Mouse (Mus musculus) testis, adult 2 months (tissue): Measurements from ENCODE around the gene Nudt6. TPM values are rescaled to one million over a fixed set of nuclear protein-coding genes. Genes with fewer than 3 reads are reported as not detected.

Experiments used
- H3K27ac ChIP-seq: fragments of 200-500 bp; 2 replicates; pipeline ENCODE4 v1.5.1; 2012; ENCODE audit warnings: low read depth, low read length; ENCODE audit not compliant: control insufficient read depth, insufficient read depth
- H3K27me3 ChIP-seq: fragments of 200-500 bp; 2 replicates; pipeline ENCODE4 v1.6.1; 2012; ENCODE audit warnings: mild to moderate bottlenecking, low read length, moderate library complexity; ENCODE audit not compliant: control insufficient read depth, insufficient read depth
- H3K36me3 ChIP-seq: fragments of 200-500 bp; 2 replicates; pipeline ENCODE4 v1.6.1; 2012; ENCODE audit warnings: mild to moderate bottlenecking, low read length; ENCODE audit not compliant: control insufficient read depth, insufficient read depth
- H3K4me1 ChIP-seq: fragments of 200-500 bp; 2 replicates; pipeline ENCODE4 v1.6.1; 2012; ENCODE audit warnings: low read length; ENCODE audit not compliant: control insufficient read depth, insufficient read depth
- H3K4me3 ChIP-seq: fragments of 200-500 bp; 2 replicates; pipeline ENCODE4 v1.5.1; 2012; ENCODE audit warnings: low read depth, mild to moderate bottlenecking, low read length, moderate library complexity, mixed read lengths; ENCODE audit not compliant: control insufficient read depth
- CTCF ChIP-seq: fragments of 200-500 bp; IDR thresholded peaks from 2 replicates; pipeline ENCODE4 v1.5.1; 2012; ENCODE audit warnings: low read depth, mild to moderate bottlenecking, inconsistent platforms, low read length, moderate library complexity; ENCODE audit not compliant: control insufficient read depth, insufficient read depth, insufficient replicate concordance
- POLR2A ChIP-seq: fragments of 200-500 bp; IDR thresholded peaks from 2 replicates; pipeline ENCODE4 v1.6.1; 2012; ENCODE audit warnings: low read depth, mild to moderate bottlenecking, inconsistent platforms, low read length, moderate library complexity; ENCODE audit not compliant: control insufficient read depth
- polyA plus RNA-seq: library from polyadenylated mRNA; depleted of rRNA; stranded (reverse); fragments of >200 nt; gene quantifications from 2 replicates; pipeline ENCODE4 v1.2.3, GENCODE M21; 2012

The Nudt6 gene
- polyA plus RNA-seq, 1 experiment = 5.1 TPM

DNA sequence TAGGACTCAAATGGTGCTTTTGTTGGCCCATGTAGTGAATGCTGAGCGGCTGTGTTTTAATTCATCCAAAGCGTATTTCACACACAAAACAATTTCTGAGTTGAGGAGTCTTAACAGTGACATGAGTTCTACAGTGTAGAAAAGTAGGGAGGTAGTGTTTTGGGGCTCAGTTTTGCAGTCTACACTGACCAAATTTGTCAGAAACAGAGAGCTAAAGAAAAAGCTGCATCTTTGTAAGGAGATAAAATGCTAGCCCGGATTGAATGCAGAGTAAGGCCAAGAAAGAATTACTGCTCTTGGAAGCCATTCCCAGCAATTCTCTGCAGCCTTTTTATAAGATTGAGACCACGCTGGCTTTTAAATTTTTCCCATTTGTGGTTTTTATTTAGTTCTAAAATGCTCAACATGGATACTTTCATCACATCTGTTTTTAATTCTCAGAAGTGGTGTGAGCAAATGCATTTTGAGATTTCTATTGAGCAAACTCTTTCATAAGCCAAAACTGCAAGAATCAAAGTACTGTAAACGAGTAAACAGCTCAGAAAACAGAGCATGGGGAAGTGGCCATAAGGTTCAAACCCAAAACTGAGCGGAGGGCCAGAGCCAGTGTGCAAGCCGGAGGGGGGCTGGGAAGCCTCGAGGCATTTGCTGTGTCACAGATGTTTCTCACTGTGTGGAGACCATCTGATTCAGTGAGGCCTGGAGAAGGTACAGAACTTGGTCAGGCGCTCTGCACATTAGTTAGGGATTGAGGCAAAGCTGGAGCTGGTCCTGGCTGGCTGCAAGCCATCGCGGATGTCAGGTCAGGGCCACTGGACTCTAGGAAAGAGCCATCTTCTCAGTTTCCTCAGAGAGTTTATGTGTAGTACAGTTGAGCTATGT lies 18.0 kb downstream of the Nudt6 start:
- H3K27ac ChIP-seq = no peak overlapping the region
- H3K4me1 ChIP-seq = no peaks in the 10 kb centered on the region
- H3K27me3 ChIP-seq = no peaks in the 10 kb centered on the region
- peaks cover 1% of the 10 kb centered on the region for H3K36me3 ChIP-seq
- TF ChIP-seq CTCF = no peak
- no peak for TF ChIP-seq POLR2A
- H3K4me3 ChIP-seq = no peak overlapping the region

DNA sequence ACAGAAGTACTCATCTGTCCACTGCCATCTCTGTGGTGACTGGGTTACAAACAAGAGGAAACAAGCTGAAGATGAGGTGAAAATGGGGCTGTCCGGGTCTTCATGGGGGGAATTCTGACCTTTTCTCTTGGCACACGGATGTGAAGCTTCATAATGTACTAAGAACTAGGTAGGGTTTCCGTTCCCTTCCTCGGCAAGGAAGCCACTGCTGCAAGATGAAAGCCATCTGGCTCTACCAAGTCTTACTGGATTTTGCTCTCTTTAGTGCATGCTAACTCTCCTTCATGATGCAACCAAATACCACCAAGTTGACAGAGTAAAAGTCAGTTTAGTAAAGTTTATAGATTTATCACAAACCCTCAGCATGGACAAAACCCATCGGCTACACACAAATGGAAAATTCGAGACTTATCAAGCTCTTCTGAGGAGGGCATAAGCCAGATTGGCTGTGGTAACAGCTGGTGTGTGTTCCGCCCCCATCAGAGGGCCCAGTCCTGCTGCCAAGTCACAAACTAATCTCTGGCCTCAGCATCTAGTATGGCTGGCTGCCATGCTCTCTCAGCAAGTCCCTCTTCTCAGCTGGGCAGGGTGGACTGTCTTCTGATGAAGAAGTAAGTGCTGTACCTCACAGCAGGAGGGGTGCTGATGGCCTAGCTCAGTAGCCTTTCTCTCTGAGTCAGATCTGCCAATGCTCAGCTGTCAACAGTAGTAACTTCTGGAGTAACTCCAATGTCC lies 21.2 kb downstream of the Nudt6 start:
- Histone ChIP-seq H3K4me3 (no peak overlapping the region), H3K4me1 (no peaks in the 10 kb centered on the region), H3K27me3 (no peaks in the 10 kb centered on the region), H3K27ac (0 out of 2 replicates have a peak overlapping the region, but pooled peaks have one; percentile 23), H3K36me3 (no peaks in the 10 kb centered on the region)
- no peak for TF ChIP-seq CTCF
- no peak for TF ChIP-seq POLR2A

GRCm38 (mm10) chr3:37397646-37398045 lies 22.4 kb downstream of the Nudt6 start:
- TF ChIP-seq POLR2A = no peak
- TF ChIP-seq CTCF = no peak
- no peaks in the 10 kb centered on the region for H3K36me3 ChIP-seq
- no peaks in the 10 kb centered on the region for H3K4me1 ChIP-seq
- no peaks in the 10 kb centered on the region for H3K27me3 ChIP-seq
- no peak overlapping the region for H3K4me3 ChIP-seq
- no peak overlapping the region for H3K27ac ChIP-seq

- Histone ChIP-seq H3K27me3 (no peaks in the 10 kb centered on the region), H3K4me1 (no peaks in the 10 kb centered on the region), H3K27ac (no peak overlapping the region), H3K4me3 (no peak overlapping the region), H3K36me3 (no peaks in the 10 kb centered on the region)
- TF ChIP-seq POLR2A (no peak), CTCF (no peak)
Measured at GRCm38 (mm10) chr3:37396930-37397608, 22.9 kb downstream of the Nudt6 start.

- Histone ChIP-seq H3K27me3 (no peaks in the 10 kb centered on the region), H3K36me3 (no peaks in the 10 kb centered on the region), H3K4me3 (no peak overlapping the region), H3K27ac (no peak overlapping the region), H3K4me1 (no peaks in the 10 kb centered on the region)
- TF ChIP-seq POLR2A = no peak
- TF ChIP-seq CTCF = no peak
Measured at GRCm38 (mm10) chr3:37387310-37387709, 32.7 kb downstream of the Nudt6 start.

- Histone ChIP-seq H3K4me3 (no peak overlapping the region), H3K27me3 (no peaks in the 10 kb centered on the region), H3K27ac (no peak overlapping the region), H3K4me1 (no peaks in the 10 kb centered on the region; the same call in 1 of the 2 replicates), H3K36me3 (no peaks in the 10 kb centered on the region)
- no peak for TF ChIP-seq POLR2A
- no peak for TF ChIP-seq CTCF
Measured at GRCm38 (mm10) chr3:37383096-37383765, 36.8 kb downstream of the Nudt6 start.

GRCm38 (mm10) chr3:37381457-37381856 lies 38.6 kb downstream of the Nudt6 start:
- no peaks in the 10 kb centered on the region for H3K27me3 ChIP-seq
- TF ChIP-seq POLR2A (no peak), CTCF (no peak)
- H3K27ac ChIP-seq = peak overlapping the region; percentile 62
- no peaks in the 10 kb centered on the region for H3K36me3 ChIP-seq
- no peak overlapping the region for H3K4me3 ChIP-seq
- H3K4me1 ChIP-seq = peaks cover 3% of the 10 kb centered on the region; the same call in 1 of the 2 replicates
